Comparison of ENCODE assay signal across 31 mouse cellular contexts in the genomic region with DNA sequence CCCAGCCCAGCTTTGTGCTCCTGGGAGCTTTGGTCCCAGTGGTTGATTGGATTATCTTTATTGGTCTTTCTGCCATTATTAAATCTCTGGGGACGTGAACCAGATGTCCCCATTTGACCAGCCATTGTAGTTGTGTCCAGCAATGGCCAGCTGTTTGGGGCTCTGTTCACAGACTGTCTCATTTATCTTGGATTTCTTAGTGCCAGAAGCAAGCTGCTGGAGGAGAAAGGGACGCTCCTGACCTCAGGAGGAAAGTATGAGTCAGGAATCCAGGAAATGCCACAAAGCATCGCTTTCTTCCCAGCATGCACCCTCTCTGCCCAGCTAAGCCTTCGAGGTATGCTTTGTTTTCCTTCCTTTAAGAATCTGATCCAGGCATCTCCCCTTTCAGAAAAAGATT. TPM values are rescaled to one million over a fixed set of nuclear protein-coding genes. Genes with fewer than 3 reads are reported as not detected.
DNase-seq lines count a peak whose midpoint lies in the region; ATAC-seq and TF ChIP-seq lines count a peak whose summit lies in the region.
"Had no signal": no experiment of that assay in that cellular context is flagged by ENCODE, and none has a peak within 500 bp of the region (broad histone marks: within the 10 kb centered on the region; RNA-seq: fewer than 3 reads in every experiment).

No protein-coding gene starts in this region.

- H3K36me3 ChIP-seq in heart, embryonic 11.5 days (ENCODE audit: control insufficient read depth, insufficient read depth, low read length): no peaks in the 10 kb centered on the region
- H3K36me3 ChIP-seq: G1E; hindbrain, embryonic 13.5 days; kidney, embryonic 15.5 days; midbrain, embryonic 15.5 days; neural tube, embryonic 12.5 days; stomach, embryonic 15.5 days had no signal

- H3K4me3 ChIP-seq in heart, embryonic 11.5 days (ENCODE audit: low read depth, low read length): no peak overlapping the region
- H3K4me3 ChIP-seq in embryonic fibroblast, embryonic 13.5 days (ENCODE audit: insufficient read depth, low read length): no peak overlapping the region
- H3K4me3 ChIP-seq: gastrocnemius, adult 2 months; hindbrain, embryonic 13.5 days; kidney, embryonic 15.5 days; midbrain, embryonic 15.5 days; neural tube, embryonic 12.5 days; stomach, embryonic 15.5 days had no signal

- H3K4me2 ChIP-seq in heart, embryonic 11.5 days: no peak overlapping the region
- H3K4me2 ChIP-seq: hindbrain, embryonic 13.5 days; kidney, embryonic 15.5 days; midbrain, embryonic 15.5 days; neural tube, embryonic 12.5 days; stomach, embryonic 15.5 days had no signal

- peaks cover 4% of the 10 kb centered on the region; the same call in 1 of the 2 replicates for H3K4me1 ChIP-seq in heart, embryonic 11.5 days (ENCODE audit: control insufficient read depth, insufficient read depth, low read length)
- peaks cover 20% of the 10 kb centered on the region for H3K4me1 ChIP-seq in embryonic fibroblast, embryonic 13.5 days (ENCODE audit: control insufficient read depth, insufficient read depth, low read length)
- H3K4me1 ChIP-seq: hindbrain, embryonic 13.5 days; kidney, embryonic 15.5 days; midbrain, embryonic 15.5 days; stomach, embryonic 15.5 days had no signal

- WGBS in heart, embryonic 11.5 days (ENCODE audit: insufficient replicate concordance): 39% methylated on average over 4 of the region's 4 CpGs

- H3K9me3 ChIP-seq in heart, embryonic 11.5 days (replicated peaks; ENCODE audit: control insufficient read depth, low read length): no peaks in the 10 kb centered on the region
- H3K9me3 ChIP-seq: hindbrain, embryonic 13.5 days; kidney, embryonic 15.5 days; midbrain, embryonic 15.5 days; neural tube, embryonic 12.5 days; stomach, embryonic 15.5 days had no signal

- no peak for TF ChIP-seq CTCF in embryonic fibroblast, embryonic 13.5 days (IDR thresholded peaks at IDR 0.05; ENCODE audit: borderline replicate concordance, insufficient read depth, low read length)

- ATAC-seq in heart, embryonic 11.5 days (replicated peaks; ENCODE audit: insufficient number of reproducible peaks, low FRiP score, low TSS enrichment): no peak
- ATAC-seq: activated CD4-positive, CD25-positive, alpha-beta regulatory T cell, adult 4 months; forebrain, embryonic 16.5 days; intestine, embryonic 16.5 days; midbrain, embryonic 15.5 days had no signal

- TF ChIP-seq POLR2A in embryonic fibroblast, embryonic 13.5 days (IDR thresholded peaks at IDR 0.05; ENCODE audit: low read depth, low read length): no peak

- no peak overlapping the region for H3K9ac ChIP-seq in heart, embryonic 11.5 days (ENCODE audit: low read depth, low read length)
- H3K9ac ChIP-seq: hindbrain, embryonic 13.5 days; kidney, embryonic 15.5 days; liver, embryonic 14.5 days; midbrain, embryonic 15.5 days; neural tube, embryonic 12.5 days; stomach, embryonic 15.5 days had no signal

- H3K27ac ChIP-seq in heart, embryonic 11.5 days (ENCODE audit: low read depth, low read length): no peak overlapping the region
- H3K27ac ChIP-seq in embryonic fibroblast, embryonic 13.5 days (ENCODE audit: insufficient read depth, low read length): peak overlapping the region; percentile 71
- H3K27ac ChIP-seq: gastrocnemius, adult 2 months; hindbrain, embryonic 13.5 days; kidney, embryonic 15.5 days; liver, embryonic 14.5 days; macrophage; midbrain, embryonic 15.5 days; neural tube, embryonic 12.5 days; stomach, embryonic 15.5 days had no signal

- H3K27me3 ChIP-seq in heart, embryonic 11.5 days (ENCODE audit: control insufficient read depth, insufficient read depth, low read length): no peaks in the 10 kb centered on the region
- H3K27me3 ChIP-seq: hindbrain, embryonic 13.5 days; kidney, embryonic 15.5 days; midbrain, embryonic 15.5 days; neural tube, embryonic 12.5 days; stomach, embryonic 15.5 days had no signal

- DNase-seq in heart, adult 11 months: peak; percentile 93
- DNase-seq in kidney, postnatal 14 days: peak; percentile 38
- no peak for DNase-seq in kidney, adult 9 months
- peak; percentile 90 for DNase-seq in Muller cell, postnatal 12 days (ENCODE audit: inconsistent ontology term)
- DNase-seq in T-cell, adult 2 months (ENCODE audit: low spot score): no peak
- DNase-seq in urinary bladder, adult 18-20 months (ENCODE audit: low spot score in 2 of 2): no peak
- DNase-seq: adrenal gland, adult 2 months; adrenal gland, postnatal 36 days; cerebellum, adult 8-10 months; cerebellum, postnatal 25 days; gastrocnemius, adult 2 months; gastrocnemius, postnatal 36 days; heart, postnatal 4 days; layer of hippocampus, postnatal 36 days; left cerebral cortex, postnatal 4 days; liver; lung, adult 2 months; lung, postnatal 10 days had no signal

RNA-seq across cellular contexts. Expression of a gene that starts 48.1 kb away (rescaled TPM):
- polyA plus RNA-seq in heart, embryonic 11.5 days (2014; fragmentation: Nextera tagmentation; extraction: Ambion mirVana): 8.9 and 13.7 TPM in 2 replicates
- not detected in 2 replicates for polyA plus RNA-seq in embryonic fibroblast, embryonic 13.5 days (2011; ENCODE audit: insufficient read length, low read depth, missing spikeins)
- polyA plus RNA-seq: activated CD4-positive, CD25-positive, alpha-beta regulatory T cell, adult 4 months; G1E; macrophage had no signal

Comparison
In these comparisons a context has a peak if more than half of its experiments do, and no peak if none do; other contexts are left out.
1. DNase-seq: peak in heart, adult 11 months (single experiment), kidney, postnatal 14 days (single experiment) and Muller cell, postnatal 12 days (single experiment); none in kidney, adult 9 months (single experiment), T-cell, adult 2 months (single experiment) and urinary bladder, adult 18-20 months (0 of 2).